Mouse (Mus musculus) CH12.LX (cell line): Measurements from ENCODE around the gene Gm10663. TPM values are rescaled to one million over a fixed set of nuclear protein-coding genes. Genes with fewer than 3 reads are reported as not detected.

Experiments used
- DNase-seq: peaks from one replicate; pipeline ENCODE4 v3.0.0-alpha.2; 2013; ENCODE audit errors: extremely low read depth
- H3K27ac ChIP-seq: 2 replicates; pipeline ENCODE4 v1.5.1; 2012; ENCODE audit warnings: low read depth, mild to moderate bottlenecking, control low read depth, moderate library complexity; ENCODE audit not compliant: insufficient read depth
- H3K27me3 ChIP-seq: replicated peaks from 2 replicates; pipeline ENCODE3; 2012; ENCODE audit warnings: inconsistent platforms
- H3K36me3 ChIP-seq, 2 experiments: replicated peaks in 1 of 2; 2 replicates each; pipeline versions ENCODE3 to v1.6.1; 2012; ENCODE audit warnings: inconsistent platforms in 1 of 2, low read length in 1 of 2, mild to moderate bottlenecking in 1 of 2, mixed read lengths in 1 of 2, moderate library complexity in 1 of 2; ENCODE audit not compliant: control insufficient read depth in 1 of 2, insufficient read depth in 1 of 2
- H3K4me1 ChIP-seq, 2 experiments: 2 replicates each; pipeline ENCODE4 v1.6.1; 2012; ENCODE audit warnings: inconsistent platforms in 1 of 2, moderate library complexity in 1 of 2; ENCODE audit not compliant: insufficient read depth in 2 of 2, control insufficient read depth in 1 of 2
- H3K4me2 ChIP-seq: 2 replicates; pipeline ENCODE4 v1.6.1; 2012; ENCODE audit warnings: low read depth, mild to moderate bottlenecking, control low read depth; ENCODE audit not compliant: poor library complexity, insufficient read depth, severe bottlenecking
- H3K4me3 ChIP-seq, 3 experiments: fragments of 150-350 bp in 1 of 3; sonication (generic) in 1 of 3; replicated peaks in 1 of 3; 2 replicates each; pipeline versions ENCODE3 to v1.5.1; 2011 to 2012; ENCODE audit warnings: low read depth in 2 of 3, low read length in 2 of 3, mild to moderate bottlenecking in 2 of 3, moderate library complexity in 2 of 3, control low read depth in 1 of 3, improper control_type of control experiment in 1 of 3, inconsistent platforms in 1 of 3, mixed read lengths in 1 of 3; ENCODE audit not compliant: poor library complexity in 1 of 3
- H3K79me2 ChIP-seq: replicated peaks from 2 replicates; pipeline ENCODE4 v1.6.1; 2012; ENCODE audit warnings: mild to moderate bottlenecking, moderate library complexity; ENCODE audit not compliant: control insufficient read depth, poor library complexity, insufficient read depth, severe bottlenecking; ENCODE audit errors: extremely low read depth
- H3K9ac ChIP-seq: 2 replicates; pipeline ENCODE4 v1.6.1; 2012; ENCODE audit warnings: low read depth, mild to moderate bottlenecking, control low read depth, moderate library complexity; ENCODE audit not compliant: insufficient read depth
- H3K9me3 ChIP-seq: replicated peaks from 2 replicates; pipeline ENCODE3; 2012; ENCODE audit warnings: low read length, inconsistent platforms, mixed read lengths
- BHLHE40 ChIP-seq: IDR thresholded peaks from 2 replicates; pipeline ENCODE4 v1.6.1; 2011; ENCODE audit warnings: mild to moderate bottlenecking, low read depth, low read length, improper control_type of control experiment
- CHD2 ChIP-seq: IDR thresholded peaks from 2 replicates; pipeline ENCODE4 v1.6.1; 2011; ENCODE audit warnings: low read length, improper control_type of control experiment
- E2F4 ChIP-seq: IDR thresholded peaks from 2 replicates; pipeline ENCODE4 v1.6.1; 2011; ENCODE audit warnings: low read depth, low read length, improper control_type of control experiment; ENCODE audit not compliant: insufficient replicate concordance
- ELF1 ChIP-seq: IDR thresholded peaks from 2 replicates; pipeline ENCODE4 v1.6.1; 2014; ENCODE audit warnings: low read depth, mild to moderate bottlenecking, inconsistent platforms, low read length, improper control_type of control experiment
- EP300 ChIP-seq: IDR thresholded peaks from 2 replicates; pipeline ENCODE4 v1.6.1; 2011; ENCODE audit warnings: low read length, improper control_type of control experiment
- ETS1 ChIP-seq: conservative IDR thresholded peaks from 2 replicates; pipeline ENCODE4 v1.6.1; 2012; ENCODE audit warnings: low read depth, mild to moderate bottlenecking, inconsistent platforms, low read length, improper control_type of control experiment, moderate library complexity
- HCFC1 ChIP-seq: IDR thresholded peaks from 2 replicates; pipeline ENCODE4 v1.6.1; 2012; ENCODE audit warnings: low read depth, mild to moderate bottlenecking, inconsistent platforms, low read length, improper control_type of control experiment
- IRF4 ChIP-seq: IDR thresholded peaks from 2 replicates; pipeline ENCODE4 v1.6.1; 2014; ENCODE audit warnings: low read depth, mild to moderate bottlenecking, inconsistent platforms, low read length, improper control_type of control experiment
- KAT2A ChIP-seq: IDR thresholded peaks from 2 replicates; pipeline ENCODE4 v1.6.1; 2012; ENCODE audit warnings: low read length, improper control_type of control experiment, inconsistent platforms; ENCODE audit not compliant: insufficient replicate concordance
- MAFK ChIP-seq: IDR thresholded peaks from 2 replicates; pipeline ENCODE4 v1.6.1; 2011; ENCODE audit warnings: low read length, improper control_type of control experiment; ENCODE audit not compliant: insufficient replicate concordance
- MAZ ChIP-seq: IDR thresholded peaks from 2 replicates; pipeline ENCODE4 v1.6.1; 2012; ENCODE audit warnings: low read depth, mild to moderate bottlenecking, inconsistent platforms, low read length, improper control_type of control experiment, moderate library complexity
- MEF2A ChIP-seq: IDR thresholded peaks from 2 replicates; pipeline ENCODE4 v1.6.1; 2014; ENCODE audit warnings: low read depth, mild to moderate bottlenecking, inconsistent platforms, low read length, improper control_type of control experiment, borderline replicate concordance
- MXI1 ChIP-seq: IDR thresholded peaks from 2 replicates; pipeline ENCODE4 v1.6.1; 2011; ENCODE audit warnings: mild to moderate bottlenecking, low read depth, low read length, improper control_type of control experiment
- NRF1 ChIP-seq: IDR thresholded peaks from 2 replicates; pipeline ENCODE4 v1.6.1; 2014; ENCODE audit warnings: low read depth, mild to moderate bottlenecking, inconsistent platforms, low read length, improper control_type of control experiment, moderate library complexity
- PAX5 ChIP-seq: IDR thresholded peaks from 2 replicates; pipeline ENCODE4 v1.6.1; 2012; ENCODE audit warnings: low read length, inconsistent platforms, mixed read lengths
- RAD21 ChIP-seq: IDR thresholded peaks from 2 replicates; pipeline ENCODE4 v1.6.1; 2011; ENCODE audit warnings: low read depth, mild to moderate bottlenecking, low read length, improper control_type of control experiment, moderate library complexity
- UBTF ChIP-seq: IDR thresholded peaks from 2 replicates; pipeline ENCODE4 v1.6.1; 2012; ENCODE audit warnings: low read depth, mild to moderate bottlenecking, inconsistent platforms, low read length, improper control_type of control experiment, moderate library complexity
- ZC3H11A ChIP-seq: IDR thresholded peaks from 2 replicates; pipeline ENCODE4 v1.6.1; 2012; ENCODE audit warnings: low read depth, mild to moderate bottlenecking, inconsistent platforms, low read length, improper control_type of control experiment
- ZNF384 ChIP-seq: IDR thresholded peaks from 2 replicates; pipeline ENCODE4 v1.6.1; 2012; ENCODE audit warnings: low read depth, low read length, improper control_type of control experiment, inconsistent platforms
- dilution Hi-C: fragments of 300-500 bp; cut with MboI; formaldehyde crosslinking; loops from 2 replicates; pipeline ENCODE4 v1.14.3; 2020; ENCODE audit warnings: low sequenced_read_pairs; ENCODE audit not compliant: extremely low pct_unique_long_range_greater_than_20kb, extremely low pct_ligation_motif_present
- in situ Hi-C: fragments of 300-500 bp; cut with MboI; formaldehyde crosslinking; loops from 3 replicates; pipeline ENCODE4 v1.14.3; 2019; ENCODE audit warnings: low sequenced_read_pairs, low pct_ligation_motif_present, low pct_unique_long_range_greater_than_20kb, mixed read lengths
- polyA plus RNA-seq: library from polyadenylated mRNA; unstranded; fragments of >175 nt; gene quantifications from 2 replicates; pipeline ENCODE4 v1.2.1, GENCODE M21; 2012; ENCODE audit warnings: low read depth; ENCODE audit not compliant: insufficient read length
- total RNA-seq, 2 experiments: library from RNA; depleted of rRNA; stranded (reverse); fragments of 300-350 nt in 1 of 2; fragments of >200 nt in 1 of 2; gene quantifications; 2 replicates each; pipeline ENCODE4 v1.2.3; 2012 to 2014

Gene Gm10663
- total and polyA plus RNA-seq, 3 experiments, result not detected

DNA sequence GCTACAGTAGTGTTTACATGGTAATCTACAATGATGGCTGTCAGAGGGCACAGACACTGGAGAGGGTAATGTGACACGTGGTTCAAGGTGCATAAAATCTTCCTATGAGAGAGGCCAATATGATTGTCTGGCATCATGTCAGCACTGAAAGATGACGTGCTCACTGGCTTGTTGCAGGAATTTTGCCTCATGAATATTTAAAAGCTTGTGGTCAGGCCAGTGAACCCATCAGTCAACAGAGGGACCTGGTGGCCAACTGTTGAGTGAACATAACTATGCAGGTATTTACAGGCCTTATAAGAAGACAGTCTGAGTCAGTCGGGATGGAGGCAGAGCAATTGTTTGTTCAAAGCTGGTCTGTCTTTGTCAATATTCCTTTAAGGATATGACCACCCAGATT is 24.9 kb downstream of the Gm10663 start:
- dilution Hi-C loops (no loop called here), in situ Hi-C loops (loop anchor here (25.0 kb wide), 1 partner anchor 137 kb away; no protein-coding TSS in a partner anchor)
- no peak for TF ChIP-seq CHD2
- no peak for TF ChIP-seq MXI1
- no peak for TF ChIP-seq EP300
- TF ChIP-seq MAZ, result no peak
- TF ChIP-seq PAX5, result no peak
- TF ChIP-seq IRF4, result no peak
- TF ChIP-seq BHLHE40, result no peak
- Histone ChIP-seq H3K36me3 (no peaks in the 10 kb centered on the region), H3K4me1 (no peaks in the 10 kb centered on the region; a peak in 1 of 4 replicates), H3K9me3 (no peaks in the 10 kb centered on the region), H3K27me3 (no peaks in the 10 kb centered on the region), H3K4me3 (no peak overlapping the region), H3K27ac (no peak overlapping the region), H3K9ac (no peak overlapping the region), H3K79me2 (no peaks in the 10 kb centered on the region), H3K4me2 (no peak overlapping the region)
- DNase-seq, result no peak

DNA sequence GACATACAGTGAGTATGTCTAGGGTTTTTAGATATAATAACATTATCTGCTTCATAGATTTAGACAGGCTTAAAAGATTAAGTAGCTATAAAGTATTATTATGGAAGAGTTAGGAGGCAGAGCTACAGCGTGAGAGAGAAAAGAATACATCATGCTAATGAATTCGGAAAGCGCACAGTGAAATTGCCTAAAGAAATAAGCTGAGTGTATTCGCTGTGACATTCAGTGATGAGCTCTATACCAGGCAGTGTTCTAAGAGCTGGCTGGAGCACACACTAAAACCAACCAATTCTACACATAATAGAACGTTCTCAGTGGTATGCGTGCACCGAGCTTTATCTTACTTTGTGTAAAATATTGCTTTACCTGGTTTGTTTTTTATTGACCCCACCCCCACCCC is 28.8 kb downstream of the Gm10663 start:
- dilution Hi-C loops, result no loop called here

DNA sequence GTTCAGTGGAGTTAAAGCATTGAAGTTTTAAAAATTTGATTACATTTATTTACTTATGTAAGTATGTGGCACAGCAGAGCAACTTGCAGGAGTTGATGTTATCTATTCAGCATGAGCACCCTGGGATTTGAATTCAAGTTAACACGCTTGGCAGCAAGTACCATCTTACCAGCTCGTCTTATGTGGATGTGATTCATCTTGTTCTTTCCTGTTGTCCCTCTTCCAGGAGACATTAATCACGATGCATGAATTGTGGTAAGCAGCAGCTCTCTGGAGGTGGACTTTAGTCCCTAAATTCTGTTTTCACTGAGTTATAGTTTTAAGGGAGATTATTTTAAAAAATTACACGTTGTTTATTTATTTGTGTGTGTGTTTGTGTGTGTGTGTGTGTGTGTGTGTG is 29.2 kb downstream of the Gm10663 start:
- Histone ChIP-seq H3K4me2 (no peak overlapping the region), H3K4me1 (no peaks in the 10 kb centered on the region; a peak in 2 of 4 replicates), H3K9me3 (no peaks in the 10 kb centered on the region), H3K27ac (no peak overlapping the region), H3K79me2 (no peaks in the 10 kb centered on the region), H3K4me3 (no peak overlapping the region), H3K27me3 (no peaks in the 10 kb centered on the region), H3K36me3 (no peaks in the 10 kb centered on the region), H3K9ac (no peak overlapping the region)
- TF ChIP-seq ELF1, result no peak
- TF ChIP-seq ETS1, result no peak
- dilution Hi-C loops, result no loop called here
- no peak for DNase-seq
- in situ Hi-C loops, result loop anchor here (25.0 kb wide), 1 partner anchor 142 kb away; no protein-coding TSS in a partner anchor

More for the DNA sequence above, 28.8 kb downstream of the Gm10663 start:
- Histone ChIP-seq H3K27ac (no peak overlapping the region), H3K4me3 (no peak overlapping the region), H3K9me3 (no peaks in the 10 kb centered on the region), H3K9ac (no peak overlapping the region), H3K4me2 (no peak overlapping the region), H3K36me3 (no peaks in the 10 kb centered on the region), H3K27me3 (no peaks in the 10 kb centered on the region), H3K4me1 (no peaks in the 10 kb centered on the region; a peak in 2 of 4 replicates), H3K79me2 (no peaks in the 10 kb centered on the region)
- no peak for TF ChIP-seq UBTF
- TF ChIP-seq NRF1, result no peak
- no peak for TF ChIP-seq IRF4
- no peak for TF ChIP-seq MEF2A
- no peak for TF ChIP-seq ETS1
- TF ChIP-seq MAFK, result no peak
- TF ChIP-seq RAD21, result no peak
- no peak for TF ChIP-seq MAZ
- no peak for TF ChIP-seq ZNF384
- TF ChIP-seq MXI1, result no peak
- TF ChIP-seq KAT2A, result no peak
- no peak for TF ChIP-seq HCFC1
- TF ChIP-seq ZC3H11A, result no peak
- TF ChIP-seq E2F4, result no peak
- no peak for DNase-seq
- in situ Hi-C loops, result loop anchor here (25.0 kb wide), 1 partner anchor 141 kb away; no protein-coding TSS in a partner anchor
